Mouse (Mus musculus): ENCODE measurements at regions not wholly inside any gene's neighbourhood (a gene's known extent, or its start where the extent isn't known, plus 50 kb on each side); places are given as distances from the start of the nearest gene placed in this dataset. TPM values are rescaled to one million over a fixed set of nuclear protein-coding genes. Genes with fewer than 3 reads are reported as not detected.

MicroRNAs encoded in the stretch of these regions (microRNA counts, 519-probe panel; counts per million panel counts)
- microRNA mmu-miR-466j, result 684 counts per million, percentile 72 among the panel's probes with 10 or more counts

Small RNAs in the stretch of these regions (microRNA-seq; reads per million reads assigned to microRNA genes)
- gene Mir466j (not detected), gene Mir6408 (not detected)
